Mouse (Mus musculus) liver, adult 2 months (tissue): Measurements from ENCODE around the gene Epb41l5.

Experiments
- CTCF ChIP-seq: fragments of 200-500 bp; IDR thresholded peaks from 2 replicates; pipeline ENCODE4 v1.5.1; 2011; ENCODE audit warnings: low read depth, low read length, control low read depth
- POLR2A ChIP-seq: fragments of 200-500 bp; IDR thresholded peaks from 2 replicates; pipeline ENCODE4 v1.6.1; 2011; ENCODE audit warnings: low read length, control low read depth; ENCODE audit not compliant: insufficient read depth; ENCODE audit errors: extremely low read depth

GRCm38 (mm10) chr1:119584974-119585373 is 63.8 kb downstream of the Epb41l5 start:
- TF ChIP-seq POLR2A (no peak), CTCF (no peak)
